Mouse (Mus musculus): ENCODE measurements around the gene Lmna. TPM values are rescaled to one million over a fixed set of nuclear protein-coding genes. Genes with fewer than 3 reads are reported as not detected.

Lmna gene
- total RNA-seq, 2 experiments from 2014 or later = 109 to 141 TPM

- peak; percentile 81 to 82 for DNase-seq
These were observed 12.1 kb upstream of the Lmna start for GRCm38 (mm10) chr3:88521803-88522331.

GRCm38 (mm10) chr3:88521156-88521555, 11.4 kb upstream of the Lmna start:
- DNase-seq = no peak

- DNase-seq = no peak
These were observed 10.3 kb upstream of the Lmna start for GRCm38 (mm10) chr3:88520078-88520477.

- no peak for DNase-seq
These were observed 8.7 kb upstream of the Lmna start for GRCm38 (mm10) chr3:88518411-88518810.

GRCm38 (mm10) chr3:88516407-88516806, 6.7 kb upstream of the Lmna start:
- no peak for DNase-seq

- no peak for DNase-seq
These were observed 5.3 kb upstream of the Lmna start for GRCm38 (mm10) chr3:88515095-88515386.

GRCm38 (mm10) chr3:88514231-88515094, 4.7 kb upstream of the Lmna start:
- no peak for DNase-seq

GRCm38 (mm10) chr3:88513546-88514115, 3.9 kb upstream of the Lmna start:
- DNase-seq = no peak

GRCm38 (mm10) chr3:88512896-88513545, 3.3 kb upstream of the Lmna start:
- DNase-seq = peak; percentile 56 to 66

GRCm38 (mm10) chr3:88512141-88512895, 2.6 kb upstream of the Lmna start:
- DNase-seq = no peak

GRCm38 (mm10) chr3:88511559-88511958, 1.8 kb upstream of the Lmna start:
- no peak for DNase-seq

- DNase-seq = peak; percentile 47
These were observed 899 bp upstream of the Lmna start for GRCm38 (mm10) chr3:88510421-88511289.

GRCm38 (mm10) chr3:88509250-88509649, 506 bp downstream of the Lmna start:
- no peak for DNase-seq

GRCm38 (mm10) chr3:88505765-88506164, 4.0 kb downstream of the Lmna start:
- no peak for DNase-seq

GRCm38 (mm10) chr3:88505081-88505480, 4.7 kb downstream of the Lmna start:
- no peak for DNase-seq

- DNase-seq = no peak
These were observed 5.6 kb downstream of the Lmna start for GRCm38 (mm10) chr3:88503881-88504746.

- DNase-seq = peak; percentile 85 to 87
These were observed 6.3 kb downstream of the Lmna start for GRCm38 (mm10) chr3:88503505-88503863.

- peak; percentile 95 for DNase-seq
These were observed 6.9 kb downstream of the Lmna start for GRCm38 (mm10) chr3:88502641-88503504.

GRCm38 (mm10) chr3:88502031-88502571, 7.7 kb downstream of the Lmna start:
- peak; percentile 45 to 65 for DNase-seq

Data from adrenal gland, postnatal 36 days (tissue).